Comparison of ENCODE assay signal across 24 mouse cellular contexts in the genomic region with DNA sequence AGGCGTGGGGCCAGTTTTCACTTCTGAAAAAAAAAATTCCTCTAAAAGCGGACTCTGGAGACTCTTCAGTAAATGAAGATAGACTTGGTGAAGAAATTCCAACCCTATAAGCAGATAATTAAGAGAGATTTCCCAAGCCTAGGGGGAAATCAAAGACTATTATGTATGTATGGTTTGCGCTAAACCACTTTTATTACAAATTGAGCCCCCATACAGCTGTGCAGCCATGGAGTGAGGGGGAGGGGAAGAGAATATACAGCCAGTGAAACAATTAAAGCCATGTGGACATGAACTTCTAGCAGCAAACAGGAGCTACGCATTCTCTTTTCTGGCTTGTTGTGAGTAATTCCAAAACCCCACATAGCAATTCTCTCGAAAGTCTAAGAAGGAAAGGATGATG.
DNase-seq lines count a peak whose midpoint lies in the region; ATAC-seq lines count a peak whose summit lies in the region.
"Had no signal": no experiment of that assay in that cellular context is flagged by ENCODE, and none has a peak within 500 bp of the region (broad histone marks: within the 10 kb centered on the region; RNA-seq: fewer than 3 reads in every experiment).

No protein-coding gene starts in this region.

- 72% methylated on average over 5 of the region's 5 CpGs for WGBS in hindbrain, embryonic 13.5 days
- 87% methylated on average over 5 of the region's 5 CpGs for WGBS in hindbrain, embryonic 11.5 days
- WGBS in midbrain, embryonic 14.5 days: 78% methylated on average over 5 of the region's 5 CpGs
- WGBS in midbrain, embryonic 15.5 days: 74% methylated on average over 5 of the region's 5 CpGs
- WGBS in limb, embryonic 10.5 days: 77% methylated on average over 5 of the region's 5 CpGs
- WGBS in forebrain, embryonic 11.5 days: 81% methylated on average over 5 of the region's 5 CpGs

- H3K36me3 ChIP-seq in hindbrain, embryonic 13.5 days: no peaks in the 10 kb centered on the region
- no peaks in the 10 kb centered on the region for H3K36me3 ChIP-seq in hindbrain, embryonic 11.5 days (ENCODE audit: control insufficient read depth, insufficient read depth, low read length)
- H3K36me3 ChIP-seq in midbrain, embryonic 14.5 days (ENCODE audit: control insufficient read depth, insufficient read depth, low read length): no peaks in the 10 kb centered on the region
- no peaks in the 10 kb centered on the region for H3K36me3 ChIP-seq in midbrain, embryonic 15.5 days (replicated peaks)
- H3K36me3 ChIP-seq in limb, embryonic 10.5 days: no peaks in the 10 kb centered on the region
- H3K36me3 ChIP-seq in forebrain, embryonic 11.5 days (ENCODE audit: control insufficient read depth, insufficient read depth, low read length): no peaks in the 10 kb centered on the region
- H3K36me3 ChIP-seq: embryonic facial prominence, embryonic 12.5 days; heart, embryonic 10.5 days; kidney, embryonic 15.5 days; neural tube, embryonic 12.5 days had no signal

- H3K27me3 ChIP-seq in hindbrain, embryonic 13.5 days: no peaks in the 10 kb centered on the region; the same call in 1 of the 2 replicates
- H3K27me3 ChIP-seq in hindbrain, embryonic 11.5 days (ENCODE audit: control insufficient read depth, insufficient read depth, low read length): no peaks in the 10 kb centered on the region
- no peaks in the 10 kb centered on the region for H3K27me3 ChIP-seq in midbrain, embryonic 14.5 days (ENCODE audit: control insufficient read depth, insufficient read depth, low read length)
- H3K27me3 ChIP-seq in midbrain, embryonic 15.5 days (replicated peaks): no peaks in the 10 kb centered on the region
- peaks cover 7% of the 10 kb centered on the region; the same call in 1 of the 2 replicates for H3K27me3 ChIP-seq in limb, embryonic 10.5 days (ENCODE audit: low read depth, poor library complexity, severe bottlenecking)
- no peaks in the 10 kb centered on the region for H3K27me3 ChIP-seq in forebrain, embryonic 11.5 days (ENCODE audit: control insufficient read depth, insufficient read depth, low read length)
- H3K27me3 ChIP-seq: embryonic facial prominence, embryonic 12.5 days; forebrain, embryonic 13.5 days; kidney, embryonic 15.5 days; neural tube, embryonic 12.5 days had no signal

- H3K27ac ChIP-seq in hindbrain, embryonic 13.5 days: no peak overlapping the region
- no peak overlapping the region for H3K27ac ChIP-seq in hindbrain, embryonic 11.5 days (ENCODE audit: low read depth, low read length)
- H3K27ac ChIP-seq in midbrain, embryonic 14.5 days (replicated peaks; ENCODE audit: low read depth, low read length): no peak overlapping the region
- H3K27ac ChIP-seq in midbrain, embryonic 15.5 days: no peak overlapping the region
- peak overlapping the region; percentile 69 for H3K27ac ChIP-seq in limb, embryonic 10.5 days
- H3K27ac ChIP-seq in forebrain, embryonic 11.5 days (ENCODE audit: low read depth, low read length): no peak overlapping the region
- H3K27ac ChIP-seq: embryonic facial prominence, embryonic 12.5 days; forebrain, embryonic 13.5 days; heart, embryonic 10.5 days; kidney, embryonic 15.5 days; neural tube, embryonic 12.5 days had no signal

- no peak overlapping the region for H3K4me2 ChIP-seq in hindbrain, embryonic 13.5 days
- H3K4me2 ChIP-seq in hindbrain, embryonic 11.5 days (replicated peaks; ENCODE audit: low read depth, low read length): no peak overlapping the region
- H3K4me2 ChIP-seq in midbrain, embryonic 14.5 days (ENCODE audit: low read length): no peak overlapping the region
- H3K4me2 ChIP-seq in midbrain, embryonic 15.5 days: no peak overlapping the region
- no peak overlapping the region for H3K4me2 ChIP-seq in forebrain, embryonic 11.5 days (ENCODE audit: low read depth, low read length, severe bottlenecking)
- H3K4me2 ChIP-seq: embryonic facial prominence, embryonic 12.5 days; forebrain, embryonic 13.5 days; kidney, embryonic 15.5 days; midbrain, embryonic 11.5 days; neural tube, embryonic 12.5 days had no signal

- H3K4me1 ChIP-seq in hindbrain, embryonic 13.5 days (replicated peaks): peaks cover 30% of the 10 kb centered on the region
- H3K4me1 ChIP-seq in hindbrain, embryonic 11.5 days (replicated peaks; ENCODE audit: control insufficient read depth, insufficient read depth, low read length): no peaks in the 10 kb centered on the region
- H3K4me1 ChIP-seq in midbrain, embryonic 14.5 days (ENCODE audit: control insufficient read depth, insufficient read depth, low read length): peaks cover 7% of the 10 kb centered on the region; the same call in 1 of the 2 replicates
- H3K4me1 ChIP-seq in midbrain, embryonic 15.5 days: no peaks in the 10 kb centered on the region
- H3K4me1 ChIP-seq in limb, embryonic 10.5 days: peaks cover 32% of the 10 kb centered on the region
- H3K4me1 ChIP-seq in forebrain, embryonic 11.5 days (replicated peaks; ENCODE audit: control insufficient read depth, insufficient read depth, low read length): 0 out of 2 replicates have a peak, but pooled peaks cover 2% of the 10 kb centered on the region
- H3K4me1 ChIP-seq: neural tube, embryonic 12.5 days had no signal

- H3K4me3 ChIP-seq in hindbrain, embryonic 13.5 days: no peak overlapping the region
- H3K4me3 ChIP-seq in hindbrain, embryonic 11.5 days (ENCODE audit: low read depth, low read length): no peak overlapping the region
- no peak overlapping the region for H3K4me3 ChIP-seq in midbrain, embryonic 14.5 days (replicated peaks; ENCODE audit: low read depth, low read length)
- no peak overlapping the region for H3K4me3 ChIP-seq in midbrain, embryonic 15.5 days
- no peak overlapping the region for H3K4me3 ChIP-seq in limb, embryonic 10.5 days
- no peak overlapping the region for H3K4me3 ChIP-seq in forebrain, embryonic 11.5 days (ENCODE audit: low read depth, low read length)
- H3K4me3 ChIP-seq: embryonic facial prominence, embryonic 12.5 days; erythroblast, embryonic 14.5 days; forebrain, embryonic 13.5 days; heart, embryonic 10.5 days; kidney, embryonic 15.5 days; neural tube, embryonic 12.5 days had no signal

- no peak for DNase-seq in hindbrain, embryonic 11.5 days (ENCODE audit: low spot score)
- peak; percentile 33 for DNase-seq in midbrain, embryonic 14.5 days
- no peak for DNase-seq in limb, embryonic 10.5 days (ENCODE audit: low spot score)
- DNase-seq in forebrain, embryonic 11.5 days (ENCODE audit: low spot score): no peak
- DNase-seq: adrenal gland, postnatal 25 days; cerebellum, adult 9-10 months; gastrocnemius, postnatal 10 days; heart, postnatal 4 days; kidney, adult 11 months; kidney, postnatal 36 days; layer of hippocampus, postnatal 36 days; thymus, adult 18-20 months; thymus, postnatal 4 days had no signal

- 0 out of 2 replicates have a peak, but pooled peaks have one; percentile 57 for ATAC-seq in hindbrain, embryonic 13.5 days (ENCODE audit: low FRiP score)
- no peak for ATAC-seq in hindbrain, embryonic 11.5 days (ENCODE audit: low FRiP score)
- no peak for ATAC-seq in midbrain, embryonic 14.5 days (ENCODE audit: low FRiP score, low TSS enrichment)
- no peak for ATAC-seq in midbrain, embryonic 15.5 days (replicated peaks)
- ATAC-seq in inflammation-experienced regulatory T-cells, adult 6 months: no peak
- no peak for ATAC-seq in forebrain, embryonic 11.5 days (replicated peaks; ENCODE audit: low FRiP score)
- ATAC-seq: CD4-positive, CD25-positive, alpha-beta regulatory T cell, adult 4 months; forebrain, embryonic 13.5 days had no signal

- H3K9ac ChIP-seq in hindbrain, embryonic 13.5 days: no peak overlapping the region
- no peak overlapping the region for H3K9ac ChIP-seq in hindbrain, embryonic 11.5 days (ENCODE audit: low read depth, low read length)
- H3K9ac ChIP-seq in midbrain, embryonic 14.5 days (replicated peaks; ENCODE audit: low read length): no peak overlapping the region
- H3K9ac ChIP-seq in midbrain, embryonic 15.5 days: no peak overlapping the region
- H3K9ac ChIP-seq in forebrain, embryonic 11.5 days (ENCODE audit: low read length): no peak overlapping the region
- H3K9ac ChIP-seq: embryonic facial prominence, embryonic 12.5 days; forebrain, embryonic 13.5 days; kidney, embryonic 15.5 days; neural tube, embryonic 12.5 days had no signal

- no peaks in the 10 kb centered on the region for H3K9me3 ChIP-seq in hindbrain, embryonic 13.5 days
- H3K9me3 ChIP-seq in hindbrain, embryonic 11.5 days (ENCODE audit: control insufficient read depth, low read length): no peaks in the 10 kb centered on the region
- H3K9me3 ChIP-seq in midbrain, embryonic 14.5 days (ENCODE audit: control insufficient read depth, low read length): no peaks in the 10 kb centered on the region
- H3K9me3 ChIP-seq in midbrain, embryonic 15.5 days: no peaks in the 10 kb centered on the region
- H3K9me3 ChIP-seq in limb, embryonic 10.5 days (replicated peaks): no peaks in the 10 kb centered on the region
- no peaks in the 10 kb centered on the region for H3K9me3 ChIP-seq in forebrain, embryonic 11.5 days (ENCODE audit: control insufficient read depth, low read length)
- H3K9me3 ChIP-seq: embryonic facial prominence, embryonic 12.5 days; forebrain, embryonic 13.5 days; heart, embryonic 10.5 days; kidney, embryonic 15.5 days; neural tube, embryonic 12.5 days had no signal
